Mouse (Mus musculus): ENCODE measurements at regions not wholly inside any gene's neighbourhood (a gene's known extent, or its start where the extent isn't known, plus 50 kb on each side); places are given as distances from the start of the nearest gene placed in this dataset.

DNA sequence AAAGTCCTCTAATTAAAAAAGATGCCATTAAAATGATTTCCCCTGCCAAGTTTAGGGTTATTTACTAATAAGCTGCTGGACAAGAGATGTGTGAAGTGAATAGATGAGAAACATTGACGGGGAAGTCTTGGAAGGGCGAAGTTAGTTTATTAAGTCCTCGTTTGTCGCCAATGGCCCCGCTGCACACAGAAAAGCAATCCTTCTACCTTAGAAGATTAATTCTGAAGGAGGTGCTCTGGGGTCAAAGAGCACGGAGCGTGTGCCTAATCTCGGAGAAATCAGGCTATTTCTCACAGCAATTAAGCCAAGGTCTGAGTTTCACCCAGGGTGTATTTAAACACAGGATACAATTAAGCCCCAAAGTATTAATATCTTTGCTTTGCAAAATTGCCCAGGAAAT, 189.8 kb upstream of the Adgrl2 start:
- TF ChIP-seq GATA1 (IDR thresholded peaks at IDR 0.05; ENCODE audit: borderline replicate concordance, low read length) (no peak), FLI1 (IDR thresholded peaks at IDR 0.05; ENCODE audit: low read length) (no peak)

Data from megakaryocyte, embryonic 14.5 days (primary cell).